Mouse (Mus musculus) lung, embryonic 14.5 days (tissue): ENCODE results near the gene Nt5dc2. TPM values are rescaled to one million over a fixed set of nuclear protein-coding genes. Genes with fewer than 3 reads are reported as not detected.

Experiments used
- ATAC-seq: fragments of 200-750 bp; cut with Nextera tagmentation; 2 replicates; pipeline ENCODE4 v1.8.0; 2017; ENCODE audit warnings: mild to moderate bottlenecking, moderate TSS enrichment, moderate library complexity; ENCODE audit not compliant: insufficient read depth
- DNase-seq: peaks from one replicate; pipeline ENCODE4 v3.0.0-alpha.2; 2015
- H3K27ac ChIP-seq: fragments of 300-500 bp; sonication (generic); 2 replicates; pipeline ENCODE4 v1.5.1; 2014; ENCODE audit warnings: low read depth, mild to moderate bottlenecking, moderate library complexity
- H3K27me3 ChIP-seq: fragments of 300-500 bp; sonication (generic); 2 replicates; pipeline ENCODE4 v1.6.1; 2014; ENCODE audit warnings: low read length, control low read depth; ENCODE audit not compliant: insufficient read depth
- H3K36me3 ChIP-seq: fragments of 300-500 bp; sonication (generic); 2 replicates; pipeline ENCODE4 v1.6.1; 2014; ENCODE audit warnings: control low read depth; ENCODE audit not compliant: insufficient read depth
- H3K4me1 ChIP-seq: fragments of 300-500 bp; sonication (generic); 2 replicates; pipeline ENCODE4 v1.6.1; 2014; ENCODE audit warnings: antibody characterized with exemption, control low read depth; ENCODE audit not compliant: insufficient read depth
- H3K4me2 ChIP-seq: fragments of 300-500 bp; sonication (generic); 2 replicates; pipeline ENCODE4 v1.6.1; 2014; ENCODE audit warnings: mild to moderate bottlenecking
- H3K4me3 ChIP-seq: fragments of 300-500 bp; sonication (generic); 2 replicates; pipeline ENCODE4 v1.5.1; 2014; ENCODE audit warnings: low read depth, low read length
- H3K9ac ChIP-seq: fragments of 300-500 bp; sonication (generic); 2 replicates; pipeline ENCODE4 v1.6.1; 2014
- H3K9me3 ChIP-seq: fragments of 300-500 bp; sonication (generic); 2 replicates; pipeline ENCODE4 v1.6.1; 2016; ENCODE audit warnings: low read depth, low read length, control low read depth
- CTCF ChIP-seq: IDR thresholded peaks from 2 replicates; pipeline ENCODE4 v1.5.1; 2016; ENCODE audit warnings: antibody characterized with exemption, low read depth
- WGBS: fragments of 180-500 bp; shearing (Covaris S2); extraction: QIAGEN DNeasy Blood & Tissue Kit; methylation state at CpG from one replicate; pipeline ENCODE4 v1.1.7; 2014; 5-methylcytosine and 5-hydroxymethylcytosine counted together
- polyA plus RNA-seq: library from polyadenylated mRNA; unstranded; fragments of >200 nt; fragmentation: Nextera tagmentation; extraction: Ambion mirVana; gene quantifications from 2 replicates; pipeline ENCODE4 v1.2.1, GENCODE M21; 2014

Nt5dc2 gene
- 476 and 510 TPM in 2 replicates for polyA plus RNA-seq

DNA sequence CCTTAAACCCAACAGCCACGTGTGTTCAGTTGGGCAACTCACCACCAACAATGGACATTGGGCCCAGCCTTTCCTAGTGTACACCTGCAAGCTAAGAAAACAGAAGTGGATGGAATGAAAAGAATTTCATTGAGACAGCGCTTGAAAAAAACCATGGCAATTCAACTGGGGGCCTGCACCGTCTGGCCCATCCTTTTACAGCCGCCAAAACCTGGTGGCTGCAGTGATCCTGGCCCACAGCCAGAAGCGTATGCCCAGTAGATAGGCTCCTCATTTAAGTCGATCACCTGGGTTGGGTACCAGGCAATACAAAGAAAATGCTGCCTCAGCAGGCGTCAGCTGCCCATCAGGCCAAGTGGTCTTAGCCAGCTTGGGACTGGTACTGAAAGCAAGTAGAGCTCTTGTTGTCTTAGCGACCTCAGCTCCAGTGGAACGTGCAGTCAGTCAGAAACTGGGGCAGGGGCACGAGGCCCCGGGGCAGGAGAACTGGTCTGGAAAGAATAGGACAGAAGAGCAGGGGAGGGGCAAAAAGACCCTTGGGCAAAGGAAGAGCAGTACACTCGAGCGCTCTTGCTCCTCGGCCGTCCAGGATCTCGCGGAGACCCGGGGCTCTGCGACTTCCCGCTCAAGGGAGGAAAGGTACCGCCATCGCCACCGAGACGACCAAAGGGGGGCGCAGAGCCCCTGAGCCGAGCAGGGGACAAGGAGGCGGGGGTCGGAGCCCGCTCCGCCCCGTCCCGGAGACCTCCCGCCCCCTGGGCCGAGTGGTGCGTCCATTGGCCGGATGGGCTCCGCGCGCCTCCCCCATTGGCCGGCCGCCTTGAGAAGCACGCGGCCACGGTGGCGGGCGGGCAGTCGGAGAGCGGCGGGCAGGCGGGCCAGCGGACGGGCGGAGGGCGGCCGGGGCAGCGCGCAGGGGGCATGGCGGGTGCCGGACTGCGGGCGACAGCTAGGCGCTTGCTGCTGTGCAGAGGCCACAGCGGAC, at the start of gene Nt5dc2:
Gene Nt5dc2 (plus strand): TSS at position 818 of the 985 bp plus-strand sequence.
- peak within 1 kb of the TSS; percentile 95 for H3K27ac ChIP-seq
- H3K27me3 ChIP-seq, result no peaks in the 10 kb centered on the region
- peaks cover 28% of the 10 kb centered on the region for H3K36me3 ChIP-seq
- peak within 1 kb of the TSS; percentile 92 for H3K9ac ChIP-seq
- H3K9me3 ChIP-seq, result no peaks in the 10 kb centered on the region
- TF ChIP-seq CTCF, result peak; percentile 37; the same call in 1 of the 2 replicates
- 4% methylated on average over 62 of the region's 63 CpGs for WGBS
- H3K4me1 ChIP-seq, result peaks cover 28% of the 10 kb centered on the region
- H3K4me3 ChIP-seq, result peak within 1 kb of the TSS; percentile 92
- H3K4me2 ChIP-seq, result peak within 1 kb of the TSS; percentile 97
- ATAC-seq, result peak; percentile 81
- peak; percentile 98 for DNase-seq

DNA sequence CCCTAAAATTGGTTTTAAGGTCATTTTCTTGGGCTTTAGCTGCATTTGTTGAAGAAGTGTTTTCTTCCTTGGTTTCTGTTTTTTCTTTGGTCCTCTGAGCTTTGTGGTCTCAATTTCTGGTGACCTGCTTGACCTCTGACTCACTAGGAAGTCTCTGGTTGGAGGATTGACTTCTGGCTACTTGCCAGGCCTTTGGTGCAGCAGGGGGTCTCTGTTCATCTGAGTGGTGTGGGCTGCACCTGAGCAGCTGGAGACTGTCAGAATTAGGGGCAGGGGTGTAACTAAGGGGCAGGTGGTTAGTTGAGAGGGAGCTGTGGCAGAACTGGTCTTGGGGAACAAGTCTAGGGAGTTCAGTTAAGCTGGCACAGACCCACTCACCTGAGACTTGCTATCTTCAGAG, 49.7 kb upstream of the Nt5dc2 start:
- Histone ChIP-seq H3K4me3 (no peak overlapping the region), H3K9ac (no peak overlapping the region), H3K4me2 (no peak overlapping the region), H3K4me1 (no peaks in the 10 kb centered on the region), H3K27me3 (no peaks in the 10 kb centered on the region), H3K27ac (no peak overlapping the region), H3K9me3 (no peaks in the 10 kb centered on the region), H3K36me3 (peaks cover 69% of the 10 kb centered on the region)
- no peak for DNase-seq
- no peak for ATAC-seq
- no peak for TF ChIP-seq CTCF

DNA sequence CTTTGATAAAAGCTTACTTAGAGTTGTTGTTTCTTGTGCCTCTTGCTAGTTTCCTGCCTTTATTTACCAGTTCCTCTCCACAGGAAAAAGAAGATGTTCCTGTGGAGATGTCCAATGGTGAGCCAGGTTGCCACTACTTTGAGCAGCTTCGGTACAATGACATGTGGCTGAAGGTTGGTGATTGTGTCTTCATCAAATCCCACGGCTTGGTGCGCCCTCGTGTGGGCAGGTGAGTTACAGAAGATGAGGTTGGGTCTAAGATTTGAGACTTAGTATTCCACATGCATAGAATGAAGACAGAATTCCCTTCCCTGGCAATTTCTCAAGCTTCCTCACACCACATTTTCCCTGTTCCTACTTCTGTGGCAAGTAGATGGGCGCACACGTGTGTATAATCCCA, 43.4 kb upstream of the Nt5dc2 start:
- no peaks in the 10 kb centered on the region for H3K27me3 ChIP-seq
- DNase-seq (peak; percentile 6), ATAC-seq (no peak)
- peaks cover 84% of the 10 kb centered on the region for H3K36me3 ChIP-seq
- no peaks in the 10 kb centered on the region for H3K9me3 ChIP-seq
- H3K9ac ChIP-seq, result no peak overlapping the region
- no peak overlapping the region for H3K4me3 ChIP-seq
- WGBS, result 79% methylated on average over 6 of the region's 6 CpGs
- peak; percentile 22; the same call in 1 of the 2 replicates for TF ChIP-seq CTCF
- no peak overlapping the region for H3K4me2 ChIP-seq
- H3K4me1 ChIP-seq, result no peaks in the 10 kb centered on the region
- H3K27ac ChIP-seq, result no peak overlapping the region

DNA sequence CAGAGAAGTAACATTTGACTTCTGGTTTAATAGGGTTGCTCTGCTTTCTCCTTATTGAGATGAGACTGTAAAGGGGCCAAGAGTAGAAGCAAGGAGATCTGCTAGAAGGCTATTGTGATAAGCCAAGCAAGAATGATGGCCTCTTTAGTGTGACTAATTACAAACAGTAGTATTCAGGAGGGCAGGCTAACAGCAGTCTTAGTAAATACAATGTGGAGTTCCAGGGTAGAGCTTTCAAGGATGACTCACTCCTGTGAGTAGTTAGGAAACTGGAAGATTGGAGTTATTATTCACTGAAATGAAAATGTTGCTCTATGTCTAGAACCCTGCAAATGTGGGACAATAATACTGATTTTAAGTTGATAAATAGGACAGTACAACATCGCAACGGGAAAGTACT, 42.3 kb upstream of the Nt5dc2 start:
- no peak overlapping the region for H3K4me2 ChIP-seq
- no peak for TF ChIP-seq CTCF
- no peak overlapping the region for H3K4me3 ChIP-seq
- H3K9ac ChIP-seq, result no peak overlapping the region
- WGBS, result 88% methylated on average over 2 of the region's 2 CpGs
- H3K4me1 ChIP-seq, result no peaks in the 10 kb centered on the region
- no peak for ATAC-seq
- no peak overlapping the region for H3K27ac ChIP-seq
- peaks cover 82% of the 10 kb centered on the region for H3K36me3 ChIP-seq
- no peak for DNase-seq
- H3K27me3 ChIP-seq, result no peaks in the 10 kb centered on the region
- no peaks in the 10 kb centered on the region for H3K9me3 ChIP-seq

DNA sequence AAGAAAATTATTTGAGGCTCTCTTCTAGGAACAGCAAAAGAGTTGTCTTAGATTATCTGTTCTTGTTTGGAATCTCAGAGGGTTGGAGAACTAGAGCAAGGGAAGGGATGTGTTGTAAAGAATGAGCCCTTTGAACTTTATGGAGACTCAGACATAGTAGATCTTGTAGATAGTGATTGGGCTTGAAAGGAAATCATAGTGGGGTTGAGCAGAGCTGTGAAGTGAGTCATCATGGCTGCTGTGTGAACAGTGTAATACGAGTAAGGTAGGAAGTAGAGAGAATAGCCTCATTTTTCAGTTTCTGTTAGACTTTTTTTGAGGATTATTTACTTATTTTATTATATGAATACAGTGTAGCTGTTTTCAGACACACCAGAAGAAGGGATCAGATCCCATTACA, 40.9 kb upstream of the Nt5dc2 start:
- H3K27ac ChIP-seq, result no peak overlapping the region
- 73% methylated on average over 1 of the region's 1 CpGs for WGBS
- ATAC-seq (no peak), DNase-seq (no peak)
- H3K27me3 ChIP-seq, result no peaks in the 10 kb centered on the region
- H3K4me1 ChIP-seq, result no peaks in the 10 kb centered on the region
- TF ChIP-seq CTCF, result no peak
- no peaks in the 10 kb centered on the region for H3K9me3 ChIP-seq
- H3K4me3 ChIP-seq, result no peak overlapping the region
- H3K9ac ChIP-seq, result no peak overlapping the region
- H3K4me2 ChIP-seq, result no peak overlapping the region
- H3K36me3 ChIP-seq, result peaks cover 77% of the 10 kb centered on the region

DNA sequence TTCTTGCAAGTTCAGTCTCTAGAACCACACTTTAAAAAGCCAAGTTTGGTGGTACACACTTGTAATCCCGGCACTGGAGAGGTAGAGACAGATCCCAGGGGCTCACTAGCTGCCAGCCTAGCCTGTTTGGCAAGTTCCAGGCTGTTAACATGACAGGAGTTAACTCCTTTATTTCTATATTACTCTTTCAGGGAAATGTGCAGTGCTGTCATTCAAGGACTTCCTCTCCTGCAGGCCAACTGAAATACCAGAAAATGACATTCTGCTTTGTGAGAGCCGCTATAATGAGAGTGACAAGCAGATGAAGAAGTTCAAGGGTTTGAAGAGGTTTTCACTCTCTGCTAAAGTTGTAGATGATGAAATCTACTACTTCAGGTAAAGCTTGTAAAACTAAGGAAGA, 25.7 kb upstream of the Nt5dc2 start:
- ATAC-seq, result no peak
- TF ChIP-seq CTCF, result no peak
- WGBS, result 80% methylated on average over 2 of the region's 2 CpGs
- Histone ChIP-seq H3K9ac (no peak overlapping the region), H3K4me3 (no peak overlapping the region), H3K4me2 (no peak overlapping the region), H3K36me3 (peaks cover 71% of the 10 kb centered on the region), H3K27me3 (no peaks in the 10 kb centered on the region), H3K9me3 (no peaks in the 10 kb centered on the region), H3K4me1 (no peaks in the 10 kb centered on the region), H3K27ac (no peak overlapping the region)
- no peak for DNase-seq

DNA sequence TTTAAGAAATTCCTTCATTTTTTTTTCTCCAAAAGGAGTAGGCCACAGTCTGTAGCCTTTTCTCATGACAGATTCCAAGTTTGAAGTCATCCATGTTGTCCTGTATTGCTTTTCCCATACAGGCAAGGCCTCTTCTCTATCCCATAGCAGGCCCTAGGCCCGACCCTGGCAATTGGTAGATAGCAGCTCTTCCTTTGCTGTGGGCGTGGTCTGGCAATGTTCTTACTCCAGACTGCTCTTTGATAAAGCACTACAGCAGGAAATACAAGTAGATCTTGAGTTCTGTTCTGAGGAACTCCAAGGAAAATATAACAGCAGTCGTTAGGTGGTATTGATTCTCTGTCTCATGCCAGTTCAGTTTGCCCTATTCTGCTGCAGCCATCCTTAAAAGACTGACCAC, 20.2 kb upstream of the Nt5dc2 start:
- no peak for TF ChIP-seq CTCF
- peaks cover 92% of the 10 kb centered on the region for H3K36me3 ChIP-seq

More for the DNA sequence above, 20.2 kb upstream of the Nt5dc2 start:
- WGBS, result 75% methylated on average over 3 of the region's 3 CpGs
- H3K4me1 ChIP-seq, result no peaks in the 10 kb centered on the region
- no peaks in the 10 kb centered on the region for H3K27me3 ChIP-seq
- H3K4me3 ChIP-seq, result no peak overlapping the region
- H3K4me2 ChIP-seq, result no peak overlapping the region
- DNase-seq, result no peak
- no peak overlapping the region for H3K27ac ChIP-seq
- H3K9ac ChIP-seq, result no peak overlapping the region
- no peaks in the 10 kb centered on the region for H3K9me3 ChIP-seq
- no peak for ATAC-seq
